Mouse (Mus musculus) hindbrain, embryonic 10.5 days (tissue): ENCODE measurements around the gene Rmdn2. TPM values are rescaled to one million over a fixed set of nuclear protein-coding genes. Genes with fewer than 3 reads are reported as not detected.

ENCODE experiments used
- DNase-seq: peaks from one replicate; pipeline ENCODE4 v3.0.0-alpha.2; 2017; ENCODE audit warnings: low spot score
- H3K27ac ChIP-seq: fragments of 300-500 bp; sonication (generic); 2 replicates; pipeline ENCODE4 v1.5.1; 2016; ENCODE audit warnings: mild to moderate bottlenecking, moderate library complexity
- H3K27me3 ChIP-seq: fragments of 300-500 bp; sonication (generic); 2 replicates; pipeline ENCODE4 v1.6.1; 2016; ENCODE audit warnings: mild to moderate bottlenecking; ENCODE audit not compliant: poor library complexity, insufficient read depth, severe bottlenecking
- H3K36me3 ChIP-seq: fragments of 300-500 bp; sonication (generic); 2 replicates; pipeline ENCODE4 v1.6.1; 2016; ENCODE audit warnings: mild to moderate bottlenecking, moderate library complexity
- H3K4me1 ChIP-seq: fragments of 300-500 bp; sonication (generic); replicated peaks from 2 replicates; pipeline ENCODE4 v1.6.1; 2016; ENCODE audit warnings: mild to moderate bottlenecking
- H3K4me3 ChIP-seq: fragments of 300-500 bp; sonication (generic); 2 replicates; pipeline ENCODE4 v1.5.1; 2016; ENCODE audit warnings: mild to moderate bottlenecking, moderate library complexity
- H3K9me3 ChIP-seq: fragments of 300-500 bp; sonication (generic); 2 replicates; pipeline ENCODE4 v1.6.1; 2016; ENCODE audit warnings: mild to moderate bottlenecking, moderate library complexity
- WGBS: fragments of 180-500 bp; shearing (Covaris S2); methylation state at CpG from one replicate; pipeline ENCODE4 v1.1.7; 2016; 5-methylcytosine and 5-hydroxymethylcytosine counted together
- polyA plus RNA-seq: library from polyadenylated mRNA; unstranded; fragments of >200 nt; fragmentation: Nextera tagmentation; extraction: Ambion mirVana; gene quantifications from 2 replicates; pipeline ENCODE4 v1.2.1, GENCODE M21; 2016

Rmdn2 gene
- polyA plus RNA-seq, 1 experiment from 2014 or later: 5.0 TPM

DNA sequence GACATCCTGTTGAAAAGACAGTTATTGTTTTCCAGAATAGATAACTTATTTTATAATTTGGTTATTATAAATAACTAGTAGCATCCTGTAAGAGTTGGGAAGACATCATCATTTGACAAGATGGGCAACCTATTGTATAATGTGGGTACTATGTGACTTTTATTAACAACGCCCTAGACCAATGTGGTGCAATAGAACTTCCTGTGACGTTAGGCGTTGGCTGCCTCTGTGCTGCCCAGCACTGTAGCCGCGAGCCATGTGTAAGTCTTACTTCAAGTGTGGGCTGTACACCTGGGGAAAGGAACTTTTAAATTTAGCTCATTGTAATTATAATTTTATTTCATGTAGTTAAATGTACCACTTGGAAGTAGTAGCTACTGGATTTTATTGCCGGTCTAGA, 10.4 kb downstream of the Rmdn2 start:
- no peak for DNase-seq
- no peaks in the 10 kb centered on the region for H3K27me3 ChIP-seq
- H3K36me3 ChIP-seq: no peaks in the 10 kb centered on the region
- no peak overlapping the region for H3K27ac ChIP-seq
- H3K4me1 ChIP-seq: no peaks in the 10 kb centered on the region
- no peak overlapping the region for H3K4me3 ChIP-seq
- 95% methylated on average over 6 of the region's 6 CpGs for WGBS
- no peaks in the 10 kb centered on the region for H3K9me3 ChIP-seq

DNA sequence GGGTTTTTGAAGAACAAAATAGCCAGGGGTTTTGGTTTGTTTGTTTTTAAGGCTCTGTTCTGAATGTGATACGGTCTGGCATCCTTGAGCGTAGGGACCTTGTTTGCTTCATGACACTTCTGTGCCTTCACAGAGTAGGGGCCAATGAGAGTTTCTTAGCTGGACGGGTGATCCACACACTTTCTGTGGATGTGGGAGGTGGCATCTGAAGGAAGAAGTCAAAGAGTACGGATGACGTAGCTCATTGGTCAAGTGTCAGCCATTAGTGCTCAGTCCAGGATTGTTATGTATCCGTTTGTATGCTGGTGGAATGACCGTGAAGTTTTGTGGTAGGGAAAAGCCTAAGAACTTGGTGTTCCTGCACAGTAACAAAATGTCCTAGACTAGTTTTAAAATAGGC, 10.9 kb downstream of the Rmdn2 start:
- no peak overlapping the region for H3K27ac ChIP-seq
- DNase-seq: no peak
- no peaks in the 10 kb centered on the region for H3K4me1 ChIP-seq
- H3K27me3 ChIP-seq: no peaks in the 10 kb centered on the region
- no peaks in the 10 kb centered on the region for H3K9me3 ChIP-seq
- H3K4me3 ChIP-seq: no peak overlapping the region
- 92% methylated on average over 7 of the region's 7 CpGs for WGBS
- H3K36me3 ChIP-seq: no peaks in the 10 kb centered on the region

DNA sequence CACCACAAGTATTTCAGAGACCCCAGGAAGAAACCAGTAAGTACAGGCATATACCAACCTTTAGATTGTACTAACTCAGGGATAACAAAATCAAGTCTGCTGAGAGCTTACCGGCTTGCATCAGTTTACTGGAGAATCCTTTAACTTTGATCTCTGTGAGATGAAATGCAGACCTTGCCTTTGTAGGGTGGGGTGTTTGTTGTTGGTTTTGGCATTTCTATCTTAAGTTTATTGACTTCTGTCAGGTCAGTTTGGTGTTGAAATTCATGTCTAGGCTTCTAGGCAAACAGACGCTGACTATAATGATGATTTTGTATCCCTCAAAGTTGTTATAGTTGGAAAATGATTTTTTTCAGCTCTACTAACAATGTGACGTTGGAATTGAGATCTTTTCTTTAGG, 12.2 kb downstream of the Rmdn2 start:
- Histone ChIP-seq H3K9me3 (no peaks in the 10 kb centered on the region), H3K27me3 (no peaks in the 10 kb centered on the region), H3K4me3 (no peak overlapping the region), H3K27ac (no peak overlapping the region), H3K4me1 (no peaks in the 10 kb centered on the region), H3K36me3 (no peaks in the 10 kb centered on the region)
- DNase-seq: no peak
- WGBS: 85% methylated on average over 3 of the region's 3 CpGs

GRCm38 (mm10) chr17:79626241-79626816, 14.7 kb downstream of the Rmdn2 start:
- DNase-seq: no peak
- Histone ChIP-seq H3K4me1 (no peaks in the 10 kb centered on the region), H3K4me3 (no peak overlapping the region), H3K27me3 (no peaks in the 10 kb centered on the region), H3K36me3 (no peaks in the 10 kb centered on the region), H3K9me3 (no peaks in the 10 kb centered on the region), H3K27ac (no peak overlapping the region)
- 88% methylated on average over 12 of the region's 12 CpGs for WGBS

DNA sequence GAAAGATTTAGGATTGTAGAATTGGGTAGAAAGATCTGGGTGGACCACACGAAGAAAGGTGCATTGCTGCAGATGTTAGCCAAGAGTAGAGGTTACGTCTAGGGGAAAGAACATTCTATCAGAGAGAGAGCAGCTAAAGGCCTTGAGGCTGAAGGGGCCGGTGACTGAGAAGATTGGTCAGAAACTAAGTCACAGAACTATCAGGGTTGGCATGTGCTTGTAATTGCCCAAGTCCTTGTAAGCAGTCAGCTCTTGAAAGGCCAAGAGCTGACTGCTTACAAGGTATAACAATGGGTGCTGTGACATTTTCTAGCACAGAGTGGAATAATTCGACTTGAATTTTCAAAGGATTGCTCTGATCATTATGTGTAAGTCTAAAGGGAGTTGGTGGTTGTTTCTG, 38.2 kb downstream of the Rmdn2 start:
- no peaks in the 10 kb centered on the region for H3K27me3 ChIP-seq
- H3K36me3 ChIP-seq: no peaks in the 10 kb centered on the region
- no peaks in the 10 kb centered on the region for H3K4me1 ChIP-seq
- no peak overlapping the region for H3K4me3 ChIP-seq
- no peak overlapping the region for H3K27ac ChIP-seq
- no peak for DNase-seq
- no peaks in the 10 kb centered on the region for H3K9me3 ChIP-seq
- WGBS: 90% methylated on average over 4 of the region's 4 CpGs

- H3K27me3 ChIP-seq: no peaks in the 10 kb centered on the region
- WGBS: 96% methylated on average over 5 of the region's 5 CpGs
- H3K4me3 ChIP-seq: no peak overlapping the region
- no peak for DNase-seq
- no peaks in the 10 kb centered on the region for H3K9me3 ChIP-seq
- H3K36me3 ChIP-seq: no peaks in the 10 kb centered on the region
- no peaks in the 10 kb centered on the region for H3K4me1 ChIP-seq
- H3K27ac ChIP-seq: no peak overlapping the region
Observed at GRCm38 (mm10) chr17:79650297-79650696, 38.6 kb downstream of the Rmdn2 start.

- Histone ChIP-seq H3K9me3 (no peaks in the 10 kb centered on the region), H3K27ac (no peak overlapping the region), H3K36me3 (no peaks in the 10 kb centered on the region), H3K4me1 (no peaks in the 10 kb centered on the region), H3K4me3 (no peak overlapping the region), H3K27me3 (no peaks in the 10 kb centered on the region)
- WGBS: 84% methylated on average over 1 of the region's 1 CpGs
- DNase-seq: no peak
Observed at GRCm38 (mm10) chr17:79653171-79653570, 41.5 kb downstream of the Rmdn2 start.

DNA sequence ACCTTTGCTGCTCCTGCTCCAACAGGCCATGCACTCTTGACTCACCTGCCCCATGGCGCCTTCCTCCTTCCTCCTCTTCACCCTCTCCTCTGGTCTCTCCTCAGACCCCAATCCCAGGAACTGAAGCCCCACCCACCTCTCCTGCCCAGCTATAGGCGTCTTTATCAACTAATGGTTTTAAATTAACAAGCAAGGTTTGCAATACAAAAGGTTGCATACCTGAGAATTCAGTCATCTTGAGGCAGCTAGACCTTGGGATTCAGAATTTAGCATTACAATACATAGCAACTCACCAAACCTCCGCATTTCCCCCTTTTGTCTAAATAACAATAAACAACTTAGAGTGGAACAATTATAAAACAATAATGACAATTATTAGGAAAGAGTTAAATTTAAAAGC, 42.5 kb downstream of the Rmdn2 start:
- Histone ChIP-seq H3K4me3 (no peak overlapping the region), H3K9me3 (no peaks in the 10 kb centered on the region), H3K27ac (no peak overlapping the region), H3K27me3 (no peaks in the 10 kb centered on the region), H3K4me1 (no peaks in the 10 kb centered on the region), H3K36me3 (no peaks in the 10 kb centered on the region)
- DNase-seq: no peak
- 65% methylated on average over 3 of the region's 3 CpGs for WGBS

DNA sequence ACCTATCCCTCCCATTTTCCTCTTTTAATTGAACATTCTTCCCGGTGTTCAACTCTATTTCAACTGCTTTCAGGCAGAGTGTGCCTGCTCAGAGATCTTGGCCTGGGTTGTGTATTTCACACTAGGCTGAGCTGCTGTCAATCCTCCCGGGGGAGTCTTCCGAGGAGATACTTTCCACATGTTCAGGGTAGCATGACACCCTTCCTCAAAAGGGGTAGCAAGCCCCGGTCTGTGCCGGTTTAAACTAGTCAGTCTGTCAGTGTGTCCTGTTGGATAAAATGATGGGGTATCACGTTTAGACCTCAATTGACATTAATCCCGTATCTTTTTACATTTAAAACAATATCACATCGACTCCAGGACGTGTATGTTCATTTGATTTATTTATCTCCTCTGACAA, 46.1 kb downstream of the Rmdn2 start:
- Histone ChIP-seq H3K27ac (no peak overlapping the region), H3K4me3 (no peak overlapping the region), H3K4me1 (no peaks in the 10 kb centered on the region), H3K9me3 (no peaks in the 10 kb centered on the region), H3K27me3 (no peaks in the 10 kb centered on the region), H3K36me3 (no peaks in the 10 kb centered on the region)
- WGBS: 74% methylated on average over 9 of the region's 9 CpGs
- no peak for DNase-seq

DNA sequence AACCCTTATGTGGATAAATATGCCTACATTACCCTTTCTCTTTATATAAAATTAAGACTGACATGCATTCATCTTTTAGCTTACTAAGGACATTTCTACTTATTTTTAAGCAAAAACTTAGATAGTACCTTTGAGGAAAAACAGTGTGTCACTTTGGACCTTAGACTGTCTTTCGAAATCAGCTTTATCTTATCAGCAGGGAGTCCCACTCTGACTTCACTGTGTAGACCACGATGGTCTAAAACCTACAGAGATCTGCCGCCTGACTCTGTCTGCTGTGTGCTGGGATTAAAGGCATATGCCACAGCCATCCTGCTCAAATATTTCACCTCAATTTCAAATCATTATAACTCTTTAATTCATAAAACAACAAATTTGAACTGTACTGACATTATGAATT, 46.8 kb downstream of the Rmdn2 start:
- DNase-seq: no peak
- H3K4me3 ChIP-seq: no peak overlapping the region
- no peaks in the 10 kb centered on the region for H3K4me1 ChIP-seq
- no peaks in the 10 kb centered on the region for H3K27me3 ChIP-seq
- H3K36me3 ChIP-seq: no peaks in the 10 kb centered on the region
- H3K27ac ChIP-seq: no peak overlapping the region
- no peaks in the 10 kb centered on the region for H3K9me3 ChIP-seq
- 62% methylated on average over 3 of the region's 3 CpGs for WGBS

GRCm38 (mm10) chr17:79658863-79659262, 47.2 kb downstream of the Rmdn2 start:
- H3K36me3 ChIP-seq: no peaks in the 10 kb centered on the region
- 75% methylated on average over 8 of the region's 8 CpGs for WGBS
- no peaks in the 10 kb centered on the region for H3K9me3 ChIP-seq
- no peak overlapping the region for H3K4me3 ChIP-seq
- no peaks in the 10 kb centered on the region for H3K4me1 ChIP-seq
- DNase-seq: no peak
- no peak overlapping the region for H3K27ac ChIP-seq
- no peaks in the 10 kb centered on the region for H3K27me3 ChIP-seq

DNA sequence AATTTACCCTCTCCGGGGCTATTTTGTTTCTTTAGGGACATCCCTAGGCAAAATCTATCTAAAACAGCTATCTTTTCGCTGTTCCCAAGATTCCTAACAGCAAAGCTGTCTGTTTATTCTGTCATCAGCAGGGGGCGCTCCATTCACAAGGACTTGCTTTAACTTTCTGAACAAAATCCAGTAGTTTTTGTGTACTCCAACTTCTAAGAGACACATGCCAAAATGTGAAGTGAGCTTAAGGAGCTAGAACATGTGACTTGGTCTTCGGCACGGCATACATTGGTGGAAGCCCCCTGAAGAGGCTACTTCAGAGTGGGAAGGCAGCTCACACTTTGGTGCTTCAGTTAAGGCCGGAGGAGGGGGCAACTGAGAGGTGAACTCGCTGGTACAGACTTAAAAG, 49.7 kb downstream of the Rmdn2 start:
- WGBS: 46% methylated on average over 7 of the region's 7 CpGs
- H3K4me1 ChIP-seq: no peaks in the 10 kb centered on the region
- no peaks in the 10 kb centered on the region for H3K9me3 ChIP-seq
- peak; percentile 62 for DNase-seq
- no peak overlapping the region for H3K27ac ChIP-seq
- H3K36me3 ChIP-seq: no peaks in the 10 kb centered on the region
- no peak overlapping the region for H3K4me3 ChIP-seq
- no peaks in the 10 kb centered on the region for H3K27me3 ChIP-seq

- WGBS: 84% methylated on average over 9 of the region's 9 CpGs
- H3K27ac ChIP-seq: no peak overlapping the region
Observed at GRCm38 (mm10) chr17:79661848-79662247, 50.2 kb downstream of the Rmdn2 start.

GRCm38 (mm10) chr17:79663393-79664105, 51.9 kb downstream of the Rmdn2 start:
- Histone ChIP-seq H3K27ac (no peak overlapping the region), H3K9me3 (no peaks in the 10 kb centered on the region), H3K27me3 (no peaks in the 10 kb centered on the region), H3K4me1 (no peaks in the 10 kb centered on the region), H3K4me3 (no peak overlapping the region), H3K36me3 (no peaks in the 10 kb centered on the region)
- WGBS: 29% methylated on average over 3 of the region's 3 CpGs
- no peak for DNase-seq

More at GRCm38 (mm10) chr17:79661848-79662247, 50.2 kb downstream of the Rmdn2 start:
- Histone ChIP-seq H3K4me3 (no peak overlapping the region), H3K9me3 (no peaks in the 10 kb centered on the region), H3K36me3 (no peaks in the 10 kb centered on the region), H3K4me1 (no peaks in the 10 kb centered on the region), H3K27me3 (no peaks in the 10 kb centered on the region)
- no peak for DNase-seq
